Mouse (Mus musculus): ENCODE results near the gene Ifnk. TPM values are rescaled to one million over a fixed set of nuclear protein-coding genes. Genes with fewer than 3 reads are reported as not detected.

Gene Ifnk
- total and polyA plus RNA-seq, 3 experiments = not detected

- Histone ChIP-seq H3K27me3 (ENCODE audit: control insufficient read depth in 1 of 2, insufficient read depth in 2 of 2, low read length in 2 of 2) (no peaks in the 10 kb centered on the region), H3K4me1 (ENCODE audit: control insufficient read depth in 1 of 2, insufficient read depth in 2 of 2, low read length in 2 of 2) (peaks cover 0 to 2% of the 10 kb centered on the region in 2 experiments; a peak in 2 of 4 replicates), H3K4me3 (ENCODE audit: control insufficient read depth in 1 of 2, insufficient read depth in 1 of 2, low read depth in 2 of 2, low read length in 2 of 2) (no peak overlapping the region), H3K9ac (ENCODE audit: control insufficient read depth, low read depth, low read length, poor library complexity, severe bottlenecking) (no peak overlapping the region), H3K27ac (ENCODE audit: control insufficient read depth, low read depth, low read length) (no peak overlapping the region), H3K36me3 (ENCODE audit: control insufficient read depth in 1 of 2, insufficient read depth in 2 of 2, low read length in 2 of 2) (no peaks in the 10 kb centered on the region; a peak in 1 of 4 replicates), H3K9me3 (replicated peaks; ENCODE audit: insufficient read depth, low read length) (no peaks in the 10 kb centered on the region), H3K79me2 (ENCODE audit: control insufficient read depth, insufficient read depth, low read length, poor library complexity) (no peaks in the 10 kb centered on the region)
- DNase-seq (ENCODE audit: low read depth, low spot score) = no peak
- TF ChIP-seq UBTF (IDR thresholded peaks at IDR 0.05; ENCODE audit: borderline replicate concordance, insufficient read depth, low read depth, low read length) = no peak
- no peak for TF ChIP-seq POLR2A (IDR thresholded peaks at IDR 0.05; ENCODE audit: control insufficient read depth in 1 of 2, insufficient read depth in 1 of 2, low read depth in 1 of 2, low read length in 2 of 2, poor library complexity in 1 of 2)
- no peak for TF ChIP-seq TBP (IDR thresholded peaks at IDR 0.05; ENCODE audit: low read depth, low read length)
- no peak for TF ChIP-seq KAT2A (conservative IDR thresholded peaks at IDR 0.05; ENCODE audit: low read depth, low read length)
- no peak for TF ChIP-seq MEF2A (IDR thresholded peaks at IDR 0.05; ENCODE audit: extremely low read depth, insufficient replicate concordance, low read depth, low read length, poor library complexity, severe bottlenecking)
- no peak for TF ChIP-seq ZMIZ1 (IDR thresholded peaks at IDR 0.05; ENCODE audit: low read depth, low read length)
- no peak for TF ChIP-seq USF1 (IDR thresholded peaks at IDR 0.05; ENCODE audit: low read depth, low read length)
- no peak for TF ChIP-seq USF2 (IDR thresholded peaks at IDR 0.05; ENCODE audit: borderline replicate concordance in 1 of 2, insufficient read depth in 1 of 2, low read depth in 1 of 2, low read length in 2 of 2)
- no peak for TF ChIP-seq TAL1 (IDR thresholded peaks at IDR 0.05; ENCODE audit: low read length)
Observed at GRCm38 (mm10) chr4:35165275-35165674, 13.4 kb downstream of the Ifnk start.

- Histone ChIP-seq H3K27me3 (ENCODE audit: control insufficient read depth in 1 of 2, insufficient read depth in 2 of 2, low read length in 2 of 2) (no peaks in the 10 kb centered on the region), H3K4me3 (ENCODE audit: control insufficient read depth in 1 of 2, insufficient read depth in 1 of 2, low read depth in 2 of 2, low read length in 2 of 2) (no peak overlapping the region), H3K4me1 (ENCODE audit: control insufficient read depth in 1 of 2, insufficient read depth in 2 of 2, low read length in 2 of 2) (peaks cover 0 to 2% of the 10 kb centered on the region in 2 experiments; a peak in 2 of 4 replicates), H3K9ac (ENCODE audit: control insufficient read depth, low read depth, low read length, poor library complexity, severe bottlenecking) (no peak overlapping the region), H3K27ac (ENCODE audit: control insufficient read depth, low read depth, low read length) (0 out of 2 replicates have a peak overlapping the region, but pooled peaks have one; percentile 17), H3K36me3 (ENCODE audit: control insufficient read depth in 1 of 2, insufficient read depth in 2 of 2, low read length in 2 of 2) (no peaks in the 10 kb centered on the region; a peak in 1 of 4 replicates), H3K79me2 (ENCODE audit: control insufficient read depth, insufficient read depth, low read length, poor library complexity) (no peaks in the 10 kb centered on the region), H3K9me3 (replicated peaks; ENCODE audit: insufficient read depth, low read length) (no peaks in the 10 kb centered on the region)
- TF ChIP-seq MAFK (IDR thresholded peaks at IDR 0.05; ENCODE audit: borderline replicate concordance, low read depth, low read length) (peak; percentile 65; the same call in 1 of the 2 replicates), CHD1 (IDR thresholded peaks at IDR 0.05; ENCODE audit: low read depth, low read length) (no peak), EP300 (IDR thresholded peaks at IDR 0.05; ENCODE audit: low read depth in 1 of 2, low read length in 2 of 2) (0 out of 4 replicates have a peak, but pooled peaks of 1 of the 2 experiments have one; percentile 15), GABPA (IDR thresholded peaks at IDR 0.05; ENCODE audit: low read depth, low read length) (peak; percentile 36; the same call in 1 of the 2 replicates)
- peak; percentile 58 for DNase-seq (ENCODE audit: low read depth, low spot score)
Observed at GRCm38 (mm10) chr4:35165947-35166346, 14.1 kb downstream of the Ifnk start.

- H3K27ac ChIP-seq (ENCODE audit: control insufficient read depth, low read depth, low read length) = no peak overlapping the region
Observed at GRCm38 (mm10) chr4:35167855-35168254, 16.0 kb downstream of the Ifnk start.

More at GRCm38 (mm10) chr4:35167855-35168254, 16.0 kb downstream of the Ifnk start:
- no peak overlapping the region for H3K9ac ChIP-seq (ENCODE audit: control insufficient read depth, low read depth, low read length, poor library complexity, severe bottlenecking)
- no peak for DNase-seq (ENCODE audit: low read depth, low spot score)
- no peak for TF ChIP-seq HCFC1 (IDR thresholded peaks at IDR 0.05; ENCODE audit: low read depth, low read length)
- no peak for TF ChIP-seq MXI1 (IDR thresholded peaks at IDR 0.05; ENCODE audit: low read depth, low read length)
- no peak for TF ChIP-seq JUND (IDR thresholded peaks at IDR 0.05; ENCODE audit: low read depth, low read length)
- TF ChIP-seq ZC3H11A (IDR thresholded peaks at IDR 0.05; ENCODE audit: low read depth, low read length) = no peak
- H3K27me3 ChIP-seq (ENCODE audit: control insufficient read depth in 1 of 2, insufficient read depth in 2 of 2, low read length in 2 of 2) = no peaks in the 10 kb centered on the region
- no peaks in the 10 kb centered on the region for H3K9me3 ChIP-seq (replicated peaks; ENCODE audit: insufficient read depth, low read length)
- no peaks in the 10 kb centered on the region for H3K79me2 ChIP-seq (ENCODE audit: control insufficient read depth, insufficient read depth, low read length, poor library complexity)
- no peaks in the 10 kb centered on the region; a peak in 1 of 4 replicates for H3K36me3 ChIP-seq (ENCODE audit: control insufficient read depth in 1 of 2, insufficient read depth in 2 of 2, low read length in 2 of 2)
- H3K4me3 ChIP-seq (ENCODE audit: control insufficient read depth in 1 of 2, insufficient read depth in 1 of 2, low read depth in 2 of 2, low read length in 2 of 2) = no peak overlapping the region
- H3K4me1 ChIP-seq (ENCODE audit: control insufficient read depth in 1 of 2, insufficient read depth in 2 of 2, low read length in 2 of 2) = peaks cover 0 to 2% of the 10 kb centered on the region in 2 experiments; a peak in 2 of 4 replicates
